Mouse (Mus musculus): ENCODE data around the gene Erf.

Erf gene

GRCm38 (mm10) chr7:25281166-25281733 lies 30.7 kb upstream of the Erf start:
- in situ Hi-C loops (cut with MboI, MseI): loop anchor here (10.0 kb wide), 1 partner anchor 896 kb away; no protein-coding TSS in a partner anchor

GRCm38 (mm10) chr7:25279861-25280791 lies 29.6 kb upstream of the Erf start:
- in situ Hi-C loops (cut with MboI, MseI): loop anchor here (10.0 kb wide), 1 partner anchor 895 kb away; no protein-coding TSS in a partner anchor

GRCm38 (mm10) chr7:25279076-25279860 lies 28.7 kb upstream of the Erf start:
- in situ Hi-C loops (cut with MboI, MseI): no loop called here

GRCm38 (mm10) chr7:25278341-25279075 lies 27.9 kb upstream of the Erf start:
- in situ Hi-C loops (cut with MboI, MseI): no loop called here

GRCm38 (mm10) chr7:25277998-25278340 lies 27.4 kb upstream of the Erf start:
- in situ Hi-C loops (cut with MboI, MseI): no loop called here

GRCm38 (mm10) chr7:25277405-25277804 lies 26.8 kb upstream of the Erf start:
- in situ Hi-C loops (cut with MboI, MseI): no loop called here

GRCm38 (mm10) chr7:25275555-25276298 lies 25.2 kb upstream of the Erf start:
- in situ Hi-C loops (cut with MboI, MseI): no loop called here

GRCm38 (mm10) chr7:25274996-25275395 lies 24.4 kb upstream of the Erf start:
- in situ Hi-C loops (cut with MboI, MseI): loop anchor here (5.0 kb wide), 1 partner anchor 143 kb away; no protein-coding TSS in a partner anchor

GRCm38 (mm10) chr7:25274571-25274970 lies 24.0 kb upstream of the Erf start:
- in situ Hi-C loops (cut with MboI, MseI): loop anchor here (5.0 kb wide), 1 partner anchor 142 kb away; no protein-coding TSS in a partner anchor

- in situ Hi-C loops (cut with MboI, MseI): loop anchor here (5.0 kb wide), 1 partner anchor 141 kb away; no protein-coding TSS in a partner anchor
Observed at GRCm38 (mm10) chr7:25273259-25274241, 23.0 kb upstream of the Erf start.

GRCm38 (mm10) chr7:25272445-25273258 lies 22.1 kb upstream of the Erf start:
- in situ Hi-C loops (cut with MboI, MseI): loop anchor here (5.0 kb wide), 1 partner anchor 140 kb away; no protein-coding TSS in a partner anchor

GRCm38 (mm10) chr7:25271651-25272444 lies 21.3 kb upstream of the Erf start:
- in situ Hi-C loops (cut with MboI, MseI): loop anchor here (5.0 kb wide), 1 partner anchor 140 kb away; no protein-coding TSS in a partner anchor

- in situ Hi-C loops (cut with MboI, MseI): loop anchor here (5.0 kb wide), 1 partner anchor 139 kb away; no protein-coding TSS in a partner anchor
Observed at GRCm38 (mm10) chr7:25270652-25271633, 20.4 kb upstream of the Erf start.

- in situ Hi-C loops (cut with MboI, MseI): loop anchor here (5.0 kb wide), 1 partner anchor 137 kb away; no protein-coding TSS in a partner anchor
Observed at GRCm38 (mm10) chr7:25269545-25270271, 19.1 kb upstream of the Erf start.

- in situ Hi-C loops (cut with MboI, MseI): no loop called here
Observed at GRCm38 (mm10) chr7:25269029-25269428, 18.5 kb upstream of the Erf start.
